Comparison of ENCODE assay signal across 11 mouse cellular contexts in genomic region chr5:35669747-35670411, GRCm38 (mm10). TPM values are rescaled to one million over a fixed set of nuclear protein-coding genes. Genes with fewer than 3 reads are reported as not detected.
DNase-seq lines count a peak whose midpoint lies in the region; ATAC-seq lines count a peak whose summit lies in the region.
"Had no signal": no experiment of that assay in that cellular context is flagged by ENCODE, and none has a peak within 500 bp of the region (broad histone marks: within the 10 kb centered on the region; RNA-seq: fewer than 3 reads in every experiment).

No protein-coding gene starts in this region.

- no peaks in the 10 kb centered on the region for H3K27me3 ChIP-seq in heart, embryonic 11.5 days (ENCODE audit: control insufficient read depth, insufficient read depth, low read length)
- H3K27me3 ChIP-seq in megakaryocyte, embryonic 14.5 days (replicated peaks) = peaks cover 5% of the 10 kb centered on the region
- H3K27me3 ChIP-seq in intestine, embryonic 15.5 days (replicated peaks) = no peaks in the 10 kb centered on the region
- no peaks in the 10 kb centered on the region for H3K27me3 ChIP-seq in stomach, embryonic 16.5 days (ENCODE audit: control insufficient read depth, insufficient read depth, low read length)

- no peak for ATAC-seq in heart, embryonic 11.5 days (replicated peaks; ENCODE audit: insufficient number of reproducible peaks, low FRiP score, low TSS enrichment)
- no peak for ATAC-seq in megakaryocyte, adult 5-6 weeks (ENCODE audit: poor library complexity, severe bottlenecking)
- ATAC-seq in intestine, embryonic 15.5 days = no peak
- no peak for ATAC-seq in stomach, embryonic 16.5 days (ENCODE audit: insufficient read depth, low FRiP score)
- ATAC-seq: activated CD4-positive, CD25-positive, alpha-beta regulatory T cell, adult 4 months had no signal

- H3K4me2 ChIP-seq in heart, embryonic 11.5 days = no peak overlapping the region
- H3K4me2 ChIP-seq in intestine, embryonic 15.5 days (replicated peaks) = no peak overlapping the region
- H3K4me2 ChIP-seq in stomach, embryonic 16.5 days (ENCODE audit: low read depth, low read length) = 0 out of 2 replicates have a peak overlapping the region, but pooled peaks have one; percentile 1

- H3K9me3 ChIP-seq in heart, embryonic 11.5 days (replicated peaks; ENCODE audit: control insufficient read depth, low read length) = no peaks in the 10 kb centered on the region
- H3K9me3 ChIP-seq in megakaryocyte, embryonic 14.5 days = 0 out of 2 replicates have a peak, but pooled peaks cover 3% of the 10 kb centered on the region
- no peaks in the 10 kb centered on the region for H3K9me3 ChIP-seq in intestine, embryonic 15.5 days
- H3K9me3 ChIP-seq in stomach, embryonic 16.5 days (replicated peaks; ENCODE audit: control insufficient read depth, low read length) = no peaks in the 10 kb centered on the region

- H3K4me3 ChIP-seq in heart, embryonic 11.5 days (ENCODE audit: low read depth, low read length) = no peak overlapping the region
- peak overlapping the region; percentile 64 for H3K4me3 ChIP-seq in megakaryocyte, embryonic 14.5 days (replicated peaks)
- no peak overlapping the region for H3K4me3 ChIP-seq in intestine, embryonic 15.5 days (replicated peaks)
- H3K4me3 ChIP-seq in stomach, embryonic 16.5 days (replicated peaks; ENCODE audit: low read length) = no peak overlapping the region

- H3K36me3 ChIP-seq in heart, embryonic 11.5 days (ENCODE audit: control insufficient read depth, insufficient read depth, low read length) = no peaks in the 10 kb centered on the region
- H3K36me3 ChIP-seq in megakaryocyte, embryonic 14.5 days (replicated peaks; ENCODE audit: low read length) = peaks cover 13% of the 10 kb centered on the region
- H3K36me3 ChIP-seq in intestine, embryonic 15.5 days = no peaks in the 10 kb centered on the region
- H3K36me3 ChIP-seq in stomach, embryonic 16.5 days (ENCODE audit: control insufficient read depth, insufficient read depth, low read length) = no peaks in the 10 kb centered on the region

- no peak overlapping the region for H3K9ac ChIP-seq in heart, embryonic 11.5 days (ENCODE audit: low read depth, low read length)
- H3K9ac ChIP-seq in intestine, embryonic 15.5 days = no peak overlapping the region
- H3K9ac ChIP-seq in stomach, embryonic 16.5 days (ENCODE audit: low read length) = peak overlapping the region; percentile 51

- no peak overlapping the region; the same call in 1 of the 2 replicates for H3K27ac ChIP-seq in heart, embryonic 11.5 days (ENCODE audit: low read depth, low read length)
- peak overlapping the region; percentile 68 for H3K27ac ChIP-seq in intestine, embryonic 15.5 days
- H3K27ac ChIP-seq in stomach, embryonic 16.5 days (ENCODE audit: low read length) = peak overlapping the region; percentile 84

- WGBS in heart, embryonic 11.5 days (ENCODE audit: insufficient replicate concordance) = 17% methylated on average over 11 of the region's 11 CpGs
- WGBS in intestine, embryonic 15.5 days = 30% methylated on average over 11 of the region's 11 CpGs
- WGBS in stomach, embryonic 16.5 days = 30% methylated on average over 11 of the region's 11 CpGs

- peaks cover 52% of the 10 kb centered on the region for H3K4me1 ChIP-seq in heart, embryonic 11.5 days (ENCODE audit: control insufficient read depth, insufficient read depth, low read length)
- H3K4me1 ChIP-seq in megakaryocyte, embryonic 14.5 days = peaks cover 99% of the 10 kb centered on the region
- H3K4me1 ChIP-seq in intestine, embryonic 15.5 days (replicated peaks) = peaks cover 54% of the 10 kb centered on the region
- peaks cover 57% of the 10 kb centered on the region for H3K4me1 ChIP-seq in stomach, embryonic 16.5 days (ENCODE audit: control insufficient read depth, insufficient read depth, low read length)

- DNase-seq in heart, adult 11 months = peak; percentile 93
- DNase-seq in right cerebral cortex, postnatal 14 days = no peak
- DNase-seq in urinary bladder, postnatal 4 days (ENCODE audit: low spot score in 2 of 2) = no peak
- DNase-seq: cerebellum, adult 9-10 months; right cerebral cortex, postnatal 25 days had no signal

RNA-seq across cellular contexts. Expression of gene Htra3, which starts 9.7 kb away (rescaled TPM):
- polyA plus RNA-seq in heart, embryonic 11.5 days (2014; fragmentation: Nextera tagmentation; extraction: Ambion mirVana) = 3.7 and 4.1 TPM in 2 replicates
- 1.2 and 1.9 TPM in 2 replicates for polyA plus RNA-seq in megakaryocyte, embryonic 14.5 days (2012; ENCODE audit: insufficient read depth, low replicate concordance)
- 0.04 TPM in 1 of 2 replicates, not detected in the other for total RNA-seq in megakaryocyte, adult 5-6 weeks (2015)
- not detected in 2 replicates for total RNA-seq in megakaryocyte, adult 5-6 weeks (2017)
- polyA plus RNA-seq in intestine, embryonic 15.5 days (2015; fragmentation: Nextera tagmentation; extraction: Ambion mirVana) = 47.2 and 48.2 TPM in 2 replicates
- polyA plus RNA-seq in stomach, embryonic 16.5 days (2015; fragmentation: Nextera tagmentation; extraction: Ambion mirVana) = 67.7 and 77.5 TPM in 2 replicates
- polyA plus RNA-seq: activated CD4-positive, CD25-positive, alpha-beta regulatory T cell, adult 4 months had no signal
